Mouse (Mus musculus): ENCODE data around the gene Plxdc1. TPM values are rescaled to one million over a fixed set of nuclear protein-coding genes. Genes with fewer than 3 reads are reported as not detected.

Plxdc1 gene
- 11.1 and 11.4 TPM in 2 replicates for polyA plus RNA-seq (2012; rRNA removed)

- DNase-seq (ENCODE audit: extremely low spot score in 1 of 2, low spot score in 1 of 2) = no peak
Observed at GRCm38 (mm10) chr11:97985727-97986677, at the start of gene Plxdc1. TSS of gene Plxdc1 (minus strand) at chr11:97986444.

GRCm38 (mm10) chr11:98035977-98036377 lies 49.7 kb upstream of the Plxdc1 start:
- no peak for DNase-seq (ENCODE audit: extremely low spot score in 1 of 2, low spot score in 1 of 2)

GRCm38 (mm10) chr11:98034840-98035239 lies 48.6 kb upstream of the Plxdc1 start:
- no peak for DNase-seq (ENCODE audit: extremely low spot score in 1 of 2, low spot score in 1 of 2)

GRCm38 (mm10) chr11:98034061-98034460 lies 47.8 kb upstream of the Plxdc1 start:
- no peak for DNase-seq (ENCODE audit: extremely low spot score in 1 of 2, low spot score in 1 of 2)

GRCm38 (mm10) chr11:98031443-98031770 lies 45.2 kb upstream of the Plxdc1 start:
- DNase-seq (ENCODE audit: extremely low spot score in 1 of 2, low spot score in 1 of 2) = peak in 1 of 2 experiments; percentile 91

GRCm38 (mm10) chr11:98030701-98031442 lies 44.6 kb upstream of the Plxdc1 start:
- no peak for DNase-seq (ENCODE audit: extremely low spot score in 1 of 2, low spot score in 1 of 2)

- DNase-seq (ENCODE audit: extremely low spot score in 1 of 2, low spot score in 1 of 2) = no peak
Observed at GRCm38 (mm10) chr11:98027785-98028184, 41.5 kb upstream of the Plxdc1 start.

GRCm38 (mm10) chr11:98027297-98027688 lies 41.0 kb upstream of the Plxdc1 start:
- DNase-seq (ENCODE audit: extremely low spot score in 1 of 2, low spot score in 1 of 2) = no peak

- peak; percentile 82 to 95 for DNase-seq (ENCODE audit: extremely low spot score in 1 of 2, low spot score in 1 of 2)
Observed at GRCm38 (mm10) chr11:98026570-98027296, 40.5 kb upstream of the Plxdc1 start, which contains the start of gene Rpl19. TSS of gene Rpl19 (plus strand) at chr11:98026710.

GRCm38 (mm10) chr11:98026248-98026569 lies 40.0 kb upstream of the Plxdc1 start:
- no peak for DNase-seq (ENCODE audit: extremely low spot score in 1 of 2, low spot score in 1 of 2)

- DNase-seq (ENCODE audit: extremely low spot score in 1 of 2, low spot score in 1 of 2) = no peak
Observed at GRCm38 (mm10) chr11:98024516-98024915, 38.3 kb upstream of the Plxdc1 start.

- DNase-seq (ENCODE audit: extremely low spot score in 1 of 2, low spot score in 1 of 2) = no peak
Observed at GRCm38 (mm10) chr11:98022555-98023371, 36.5 kb upstream of the Plxdc1 start, which contains the start of gene Cacnb1. TSS of gene Cacnb1 (minus strand) at chr11:98023034.

- DNase-seq (ENCODE audit: extremely low spot score in 1 of 2, low spot score in 1 of 2) = no peak
Observed at GRCm38 (mm10) chr11:98022253-98022554, 36.0 kb upstream of the Plxdc1 start.

- peak in 1 of 2 experiments; percentile 72 for DNase-seq (ENCODE audit: extremely low spot score in 1 of 2, low spot score in 1 of 2)
Observed at GRCm38 (mm10) chr11:98021565-98022252, 35.5 kb upstream of the Plxdc1 start.

GRCm38 (mm10) chr11:98021118-98021517 lies 34.9 kb upstream of the Plxdc1 start:
- DNase-seq (ENCODE audit: extremely low spot score in 1 of 2, low spot score in 1 of 2) = no peak

- no peak for DNase-seq (ENCODE audit: extremely low spot score in 1 of 2, low spot score in 1 of 2)
Observed at GRCm38 (mm10) chr11:98020710-98021109, 34.5 kb upstream of the Plxdc1 start.

GRCm38 (mm10) chr11:98019883-98020610 lies 33.8 kb upstream of the Plxdc1 start:
- no peak for DNase-seq (ENCODE audit: extremely low spot score in 1 of 2, low spot score in 1 of 2)

- DNase-seq (ENCODE audit: extremely low spot score in 1 of 2, low spot score in 1 of 2) = peak; percentile 78 to 87
Observed at GRCm38 (mm10) chr11:98018858-98019641, 32.8 kb upstream of the Plxdc1 start.
